Mouse (Mus musculus): ENCODE data around the gene Rgs7.

GRCm38 (mm10) chr1:175391894-175392293, 100.4 kb downstream of the Rgs7 start:
- TF ChIP-seq POLR2A (IDR thresholded peaks at IDR 0.05; ENCODE audit: extremely low read depth, insufficient read depth, low read length) (no peak), CTCF (IDR thresholded peaks at IDR 0.05; ENCODE audit: extremely low read depth, insufficient read depth, low read length) (no peak)

Measured in cortical plate, adult 2 months (tissue).